Mouse (Mus musculus) urinary bladder, postnatal 14 days (tissue): Measurements from ENCODE around the gene Slc22a14.
A peak's percentile ranks its signal among the peaks of the same experiment; 100 is the strongest.
"Not testable (repeated sequence)": the region's sequence is repeated elsewhere in the genome, so short reads cannot be mapped to it uniquely, and the experiment has no call there.

ENCODE experiments used
- DNase-seq: peaks from one replicate; pipeline ENCODE4 v3.0.0; 2021; ENCODE audit warnings: low spot score

The Slc22a14 gene

DNA sequence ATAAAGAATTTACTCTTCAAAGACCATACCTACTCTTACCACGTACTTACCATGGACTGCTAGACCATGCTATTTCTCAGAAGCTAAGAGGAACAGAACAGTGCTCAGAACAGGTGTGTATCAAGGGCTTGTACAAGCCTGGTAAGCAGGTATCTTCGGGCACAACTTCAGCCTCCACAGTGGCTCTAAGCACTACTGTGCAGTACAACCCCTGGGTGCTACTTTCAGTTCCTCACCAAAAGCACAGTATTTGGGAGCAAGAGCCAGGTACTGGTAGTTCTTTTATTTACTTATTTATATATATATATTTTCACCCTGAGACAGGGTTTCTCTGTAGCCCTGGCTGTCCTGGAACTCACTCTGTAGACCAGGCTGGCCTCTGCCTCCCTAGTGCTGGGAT, 104.5 kb downstream of the Slc22a14 start:
- DNase-seq: no peak

DNA sequence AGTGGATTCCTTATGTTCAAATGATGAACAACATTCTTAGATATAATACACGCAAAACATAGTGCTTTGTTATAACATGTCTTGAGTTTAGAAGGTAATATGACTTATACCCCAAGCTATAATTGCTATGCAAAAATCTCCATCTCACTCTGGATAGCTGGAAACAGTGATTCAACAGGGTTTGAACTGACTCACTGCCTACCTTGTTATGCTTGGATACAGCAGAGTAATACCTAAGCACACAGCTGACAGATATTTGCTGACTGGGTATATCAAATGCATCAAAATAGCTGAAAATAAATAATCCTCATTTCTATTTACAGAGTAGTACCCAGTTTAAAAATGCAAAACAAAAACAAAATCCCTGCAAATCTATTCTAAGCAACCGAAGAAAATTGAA, 106.6 kb downstream of the Slc22a14 start:
- DNase-seq: no peak

DNA sequence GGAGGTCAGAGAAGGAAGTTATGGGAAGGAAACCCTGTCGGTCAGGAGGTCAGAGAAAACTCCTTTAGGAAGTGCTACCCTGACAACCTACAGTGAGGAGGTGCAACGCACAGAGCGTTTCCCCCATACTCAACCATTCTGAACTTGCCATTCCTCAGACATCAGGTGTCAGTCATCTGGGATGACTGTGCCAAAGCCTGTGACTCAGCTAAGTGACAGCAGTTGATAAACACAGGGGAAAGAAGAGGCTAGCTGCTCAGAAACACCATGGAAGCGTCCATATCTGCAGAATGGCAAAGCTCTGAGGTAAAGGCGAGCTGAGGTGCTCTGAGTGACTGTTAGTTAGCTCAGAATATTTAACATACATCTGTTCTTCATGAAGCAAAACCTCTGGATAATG, 107.2 kb downstream of the Slc22a14 start:
- DNase-seq: no peak

DNA sequence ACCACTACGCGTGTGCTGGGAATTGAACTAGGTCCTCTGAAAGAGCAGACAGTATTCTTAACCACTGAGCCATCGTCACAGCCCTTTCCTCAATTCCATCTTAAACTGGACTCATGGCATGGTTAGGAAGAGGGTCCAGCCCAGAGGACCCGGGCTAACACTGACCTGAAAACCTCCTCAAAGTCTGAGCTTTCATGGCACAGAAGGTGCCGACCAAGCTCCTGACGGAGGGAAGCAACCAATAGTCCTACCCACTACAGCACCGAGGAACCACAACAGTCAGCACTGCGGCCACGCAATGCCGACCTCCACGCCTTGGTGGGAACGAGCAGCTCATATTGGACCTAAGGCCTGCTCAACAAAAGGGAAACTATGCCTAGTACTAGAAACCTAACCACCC, 109.2 kb downstream of the Slc22a14 start:
- no peak for DNase-seq

DNA sequence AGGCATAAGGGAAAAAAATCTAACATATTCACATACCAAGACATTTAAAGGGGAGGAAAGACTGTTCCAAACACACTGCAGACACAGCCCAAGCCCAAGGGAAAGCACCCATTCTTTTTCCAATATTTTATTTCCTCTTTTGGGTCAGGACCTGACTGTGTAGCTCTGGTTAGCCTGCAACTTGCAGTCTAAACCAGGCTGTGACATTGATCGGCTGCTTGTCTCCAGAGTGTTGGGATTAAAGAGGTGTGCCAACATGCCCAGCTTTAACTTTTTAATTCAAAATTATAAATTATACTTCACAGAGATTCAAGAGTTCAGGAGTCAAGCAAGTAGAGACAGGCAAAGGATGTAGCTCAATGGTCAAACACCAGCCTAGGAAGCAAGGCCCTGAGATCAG, 110.3 kb downstream of the Slc22a14 start:
- DNase-seq: no peak

DNA sequence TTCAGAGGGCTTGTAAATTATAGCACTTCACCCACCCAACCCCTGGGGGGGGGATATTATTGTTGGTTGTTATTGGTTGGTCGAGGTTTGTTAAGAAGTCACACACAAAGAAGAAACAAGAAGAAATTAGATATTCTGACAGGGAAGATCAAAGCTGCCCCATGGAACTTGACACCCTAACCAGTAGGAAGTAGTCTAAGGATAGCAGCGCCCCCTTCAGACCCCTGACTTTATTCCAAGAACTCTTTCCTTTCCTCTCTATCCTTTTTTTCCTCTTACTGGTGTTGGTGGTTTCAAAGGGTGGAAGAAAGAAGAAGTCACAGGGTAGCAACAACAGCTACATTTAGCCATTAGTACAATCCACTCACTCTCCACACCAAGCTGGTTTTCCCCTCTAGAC, 111.2 kb downstream of the Slc22a14 start:
- DNase-seq: no peak

GRCm38 (mm10) chr9:119247996-119248395, 117.4 kb downstream of the Slc22a14 start:
- DNase-seq: no peak

DNA sequence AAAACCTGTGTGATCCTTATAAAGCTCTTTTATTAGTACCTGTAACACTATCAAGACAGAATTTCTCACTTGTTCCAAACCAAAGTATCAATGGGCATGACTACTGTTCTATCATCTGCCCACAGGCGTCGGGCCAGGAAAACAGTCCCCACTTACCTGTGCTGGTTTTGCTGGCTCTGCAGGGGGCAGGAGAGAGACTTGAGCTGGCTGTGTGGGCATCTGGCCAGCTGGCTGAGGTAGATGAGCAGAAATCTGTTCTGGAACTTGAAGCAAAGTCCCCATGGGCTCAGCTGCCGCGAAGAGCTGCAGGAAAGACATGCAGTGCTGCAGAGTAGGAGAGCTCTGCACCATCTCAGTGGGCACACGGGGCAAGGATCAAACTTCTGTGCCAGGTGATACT, 118.5 kb downstream of the Slc22a14 start:
- DNase-seq: peak; percentile 29

GRCm38 (mm10) chr9:119243981-119244380, 121.4 kb downstream of the Slc22a14 start:
- no peak for DNase-seq

- DNase-seq: no peak
Observed at GRCm38 (mm10) chr9:119241169-119241865, 124.0 kb downstream of the Slc22a14 start.

DNA sequence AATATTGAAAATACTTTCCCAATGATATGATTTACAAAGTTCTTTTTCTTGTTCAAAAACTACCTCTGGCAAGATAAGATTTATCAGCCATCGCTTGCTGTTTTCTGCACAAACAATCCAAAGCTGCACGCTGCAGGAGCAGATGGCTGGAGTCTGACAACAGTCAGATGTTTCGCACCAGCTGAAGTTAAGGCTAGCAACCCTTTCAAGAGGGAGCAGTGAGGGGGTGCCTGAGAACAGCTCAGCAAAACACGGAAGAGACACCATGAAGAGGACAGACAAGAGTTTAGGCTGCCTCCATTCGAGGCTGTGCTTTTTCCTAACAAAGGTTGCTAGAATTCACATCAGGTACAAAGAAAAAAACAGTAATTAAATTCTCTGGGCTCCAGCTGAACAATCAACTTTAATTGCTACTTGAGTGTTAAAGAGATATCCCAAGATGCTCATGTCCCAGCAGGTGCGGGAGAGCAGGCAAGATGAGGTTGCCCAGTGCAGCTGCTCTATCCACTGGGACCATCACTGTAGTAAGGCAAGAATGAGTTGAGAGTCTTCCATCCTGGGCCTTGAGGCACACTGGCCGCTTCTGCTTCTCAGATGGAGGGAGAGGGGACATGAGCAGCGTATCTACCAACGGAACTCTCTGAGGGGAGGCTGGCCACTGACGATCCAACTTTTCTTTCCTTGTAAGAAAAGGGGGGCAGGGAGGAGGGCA, 124.9 kb downstream of the Slc22a14 start:
- DNase-seq: no peak

DNA sequence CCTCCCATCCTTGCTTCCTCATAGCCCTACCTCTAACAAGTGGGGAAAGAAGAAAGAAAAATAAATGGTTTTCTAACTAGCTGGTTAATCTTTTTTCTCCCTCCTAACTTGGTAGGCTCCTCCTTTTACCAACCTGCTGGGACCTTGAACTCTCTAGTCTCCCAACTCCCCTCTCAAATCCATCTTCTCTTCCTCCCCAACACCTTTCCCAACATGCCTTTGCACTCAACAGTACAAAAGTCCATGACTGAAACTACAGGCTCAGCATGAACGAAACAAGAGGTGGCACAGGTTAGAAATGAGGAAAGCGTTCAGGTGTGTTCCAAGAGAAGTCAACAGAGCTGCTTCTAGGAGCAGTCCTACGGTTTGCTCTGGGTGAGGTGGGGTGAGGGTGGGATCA, 126.1 kb downstream of the Slc22a14 start:
- DNase-seq: no peak

DNA sequence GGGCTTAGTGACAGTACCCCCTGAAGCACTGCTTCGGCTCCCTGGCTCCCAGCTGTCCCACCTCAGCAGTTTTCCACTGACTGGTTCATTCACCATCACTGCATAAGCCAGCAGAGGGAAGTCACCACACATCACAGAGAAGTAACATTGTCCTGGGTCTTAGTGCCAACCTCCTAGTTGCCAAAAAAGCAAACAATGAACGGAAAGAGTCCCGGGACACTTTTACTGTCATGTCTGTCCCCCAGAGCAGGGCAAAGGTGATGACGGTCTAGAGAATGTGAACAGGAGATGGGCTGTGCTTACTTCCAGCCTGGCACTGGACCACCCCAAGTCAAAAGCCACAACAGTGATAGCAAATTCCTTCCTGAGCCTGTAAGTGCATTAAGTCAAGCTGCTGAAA, 126.6 kb downstream of the Slc22a14 start:
- DNase-seq: no peak

DNA sequence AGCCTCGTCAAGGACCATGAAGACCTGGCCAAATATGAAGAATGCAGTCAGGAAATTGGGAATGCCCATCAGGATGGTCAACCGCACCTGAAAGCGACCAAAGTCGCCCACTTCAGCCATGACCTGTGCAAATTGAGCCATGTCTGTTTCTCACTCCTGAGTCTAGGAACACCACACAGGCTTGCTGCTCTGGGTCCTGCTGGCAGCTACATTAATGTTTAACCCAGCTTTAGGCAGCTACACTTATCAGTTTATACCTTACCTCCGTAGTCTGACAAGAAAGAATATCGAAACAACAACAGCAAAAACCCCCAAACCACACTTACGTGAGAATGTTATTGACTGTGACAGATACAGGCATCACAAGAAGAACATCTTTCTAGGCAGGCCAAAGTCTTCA, 133.8 kb downstream of the Slc22a14 start:
- no peak for DNase-seq

GRCm38 (mm10) chr9:119230829-119231228, 134.5 kb downstream of the Slc22a14 start:
- DNase-seq: no peak

GRCm38 (mm10) chr9:119220249-119220648, 145.1 kb downstream of the Slc22a14 start:
- DNase-seq: no peak

- DNase-seq: no peak
Observed at GRCm38 (mm10) chr9:119219667-119220066, 145.7 kb downstream of the Slc22a14 start.

DNA sequence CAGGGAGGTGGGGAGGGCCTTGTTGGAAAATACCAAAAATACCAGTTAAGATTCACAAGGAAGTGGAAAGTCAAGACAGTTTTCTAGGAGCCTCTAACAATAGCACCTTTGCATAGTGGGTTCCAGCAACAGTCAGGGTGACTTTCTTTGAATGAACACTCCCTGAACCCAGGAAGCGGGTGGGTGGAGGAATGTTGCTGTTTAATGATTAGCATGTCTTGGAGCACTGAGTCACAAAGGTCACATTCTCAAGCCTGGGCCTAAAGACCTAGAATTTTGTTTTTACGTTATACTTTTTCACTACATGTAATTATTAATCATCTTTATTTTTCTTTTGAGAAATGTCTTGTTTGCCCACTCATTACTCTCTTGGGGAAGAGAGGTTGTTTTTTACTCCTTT, 150.0 kb downstream of the Slc22a14 start:
- DNase-seq: not testable (repeated sequence)

DNA sequence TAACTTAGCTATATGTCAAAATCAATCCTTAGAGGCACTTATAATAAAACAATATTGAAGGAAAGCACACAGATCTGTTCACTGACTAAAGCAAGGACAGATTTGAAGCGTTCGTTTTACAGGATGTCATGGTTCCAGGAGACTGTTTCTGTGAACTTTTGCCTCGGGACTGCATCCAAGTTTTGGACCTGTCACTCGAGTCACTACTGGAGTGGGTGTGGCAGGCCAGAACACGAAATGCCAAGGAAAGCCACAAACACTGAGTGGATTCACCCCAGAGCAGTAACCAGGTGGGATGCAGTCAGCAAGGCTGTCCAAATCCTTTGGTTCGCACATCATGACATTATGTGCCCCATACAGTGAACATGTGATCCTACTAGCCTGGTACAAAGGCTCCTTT, 150.8 kb downstream of the Slc22a14 start:
- no peak for DNase-seq

GRCm38 (mm10) chr9:119212996-119213395, 152.4 kb downstream of the Slc22a14 start:
- DNase-seq: no peak

GRCm38 (mm10) chr9:119208998-119209397, 156.4 kb downstream of the Slc22a14 start, which contains the start of gene Slc22a13:
TSS of gene Slc22a13 (minus strand) at chr9:119209098.
- DNase-seq: no peak

GRCm38 (mm10) chr9:119207113-119207512, 158.2 kb downstream of the Slc22a14 start:
- DNase-seq: no peak

DNA sequence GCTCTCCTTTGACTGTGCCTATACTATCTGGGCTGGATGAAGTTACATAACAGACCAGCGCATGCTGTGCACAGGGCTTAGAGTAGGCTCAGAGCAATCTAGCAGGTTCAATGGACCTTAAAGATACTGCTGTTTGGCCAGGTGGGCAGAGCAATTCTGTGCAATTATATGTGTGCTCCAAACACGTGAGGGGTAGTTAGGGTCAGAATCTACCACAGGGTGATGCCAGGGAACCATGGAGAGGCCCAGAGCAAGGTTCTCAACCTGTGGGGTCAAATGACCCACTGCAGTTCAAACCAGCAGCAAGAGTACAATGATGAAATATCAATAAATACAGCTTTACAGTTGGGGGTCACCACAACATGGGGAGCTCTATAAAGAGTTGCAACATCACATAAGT, 158.7 kb downstream of the Slc22a14 start:
- DNase-seq: no peak

GRCm38 (mm10) chr9:119205756-119206155, 159.6 kb downstream of the Slc22a14 start:
- no peak for DNase-seq
